Mouse (Mus musculus): ENCODE data around the gene Tmem179b.

Gene Tmem179b

GRCm38 (mm10) chr19:8789171-8789570 lies 14.9 kb upstream of the Tmem179b start:
- in situ Hi-C loops (cut with MboI; ENCODE audit: low pct_unique_long_range_greater_than_20kb in 1 of 2, low sequenced_read_pairs in 2 of 2, unreplicated experiment in 1 of 2): no loop called here

GRCm38 (mm10) chr19:8788521-8788920 lies 14.3 kb upstream of the Tmem179b start:
- in situ Hi-C loops (cut with MboI; ENCODE audit: low pct_unique_long_range_greater_than_20kb in 1 of 2, low sequenced_read_pairs in 2 of 2, unreplicated experiment in 1 of 2): no loop called here

- in situ Hi-C loops (cut with MboI; ENCODE audit: low pct_unique_long_range_greater_than_20kb in 1 of 2, low sequenced_read_pairs in 2 of 2, unreplicated experiment in 1 of 2): no loop called here
Measured at GRCm38 (mm10) chr19:8786008-8786781, 11.9 kb upstream of the Tmem179b start, which contains the start of gene Taf6l. TSS of gene Taf6l (minus strand) at chr19:8786417.

- in situ Hi-C loops (cut with MboI; ENCODE audit: low pct_unique_long_range_greater_than_20kb in 1 of 2, low sequenced_read_pairs in 2 of 2, unreplicated experiment in 1 of 2): no loop called here
Measured at GRCm38 (mm10) chr19:8774951-8775421, 719 bp upstream of the Tmem179b start.

- in situ Hi-C loops (cut with MboI; ENCODE audit: low pct_unique_long_range_greater_than_20kb in 1 of 2, low sequenced_read_pairs in 2 of 2, unreplicated experiment in 1 of 2): no loop called here
Measured at GRCm38 (mm10) chr19:8773409-8773808, 858 bp downstream of the Tmem179b start.

GRCm38 (mm10) chr19:8772996-8773395 lies 1.3 kb downstream of the Tmem179b start:
- in situ Hi-C loops (cut with MboI; ENCODE audit: low pct_unique_long_range_greater_than_20kb in 1 of 2, low sequenced_read_pairs in 2 of 2, unreplicated experiment in 1 of 2): no loop called here

GRCm38 (mm10) chr19:8770567-8771270 lies 3.5 kb downstream of the Tmem179b start, which contains the start of gene Tmem223:
TSS of gene Tmem223 (plus strand) at chr19:8770996.
- in situ Hi-C loops (cut with MboI; ENCODE audit: low pct_unique_long_range_greater_than_20kb in 1 of 2, low sequenced_read_pairs in 2 of 2, unreplicated experiment in 1 of 2): no loop called here

GRCm38 (mm10) chr19:8765562-8765961 lies 8.7 kb downstream of the Tmem179b start:
- in situ Hi-C loops (cut with MboI; ENCODE audit: low pct_unique_long_range_greater_than_20kb in 1 of 2, low sequenced_read_pairs in 2 of 2, unreplicated experiment in 1 of 2): no loop called here

GRCm38 (mm10) chr19:8763276-8763675 lies 11.0 kb downstream of the Tmem179b start:
- in situ Hi-C loops (cut with MboI; ENCODE audit: low pct_unique_long_range_greater_than_20kb in 1 of 2, low sequenced_read_pairs in 2 of 2, unreplicated experiment in 1 of 2): no loop called here

GRCm38 (mm10) chr19:8760757-8761156 lies 13.5 kb downstream of the Tmem179b start:
- in situ Hi-C loops (cut with MboI; ENCODE audit: low pct_unique_long_range_greater_than_20kb in 1 of 2, low sequenced_read_pairs in 2 of 2, unreplicated experiment in 1 of 2): no loop called here

GRCm38 (mm10) chr19:8758899-8759298 lies 15.4 kb downstream of the Tmem179b start:
- in situ Hi-C loops (cut with MboI; ENCODE audit: low pct_unique_long_range_greater_than_20kb in 1 of 2, low sequenced_read_pairs in 2 of 2, unreplicated experiment in 1 of 2): no loop called here

GRCm38 (mm10) chr19:8757471-8757998 lies 16.7 kb downstream of the Tmem179b start:
- in situ Hi-C loops (cut with MboI; ENCODE audit: low pct_unique_long_range_greater_than_20kb in 1 of 2, low sequenced_read_pairs in 2 of 2, unreplicated experiment in 1 of 2): no loop called here

GRCm38 (mm10) chr19:8756635-8757387 lies 17.5 kb downstream of the Tmem179b start, which contains the start of gene Nxf1:
TSS of gene Nxf1 (plus strand) at chr19:8757073.
- in situ Hi-C loops (cut with MboI; ENCODE audit: low pct_unique_long_range_greater_than_20kb in 1 of 2, low sequenced_read_pairs in 2 of 2, unreplicated experiment in 1 of 2): no loop called here

- in situ Hi-C loops (cut with MboI; ENCODE audit: low pct_unique_long_range_greater_than_20kb in 1 of 2, low sequenced_read_pairs in 2 of 2, unreplicated experiment in 1 of 2): no loop called here
Measured at GRCm38 (mm10) chr19:8755652-8756051, 18.6 kb downstream of the Tmem179b start.

GRCm38 (mm10) chr19:8747368-8747767 lies 26.9 kb downstream of the Tmem179b start:
- in situ Hi-C loops (cut with MboI; ENCODE audit: low pct_unique_long_range_greater_than_20kb in 1 of 2, low sequenced_read_pairs in 2 of 2, unreplicated experiment in 1 of 2): no loop called here

GRCm38 (mm10) chr19:8745382-8745781 lies 28.9 kb downstream of the Tmem179b start:
- in situ Hi-C loops (cut with MboI; ENCODE audit: low pct_unique_long_range_greater_than_20kb in 1 of 2, low sequenced_read_pairs in 2 of 2, unreplicated experiment in 1 of 2): no loop called here

- in situ Hi-C loops (cut with MboI; ENCODE audit: low pct_unique_long_range_greater_than_20kb in 1 of 2, low sequenced_read_pairs in 2 of 2, unreplicated experiment in 1 of 2): no loop called here
Measured at GRCm38 (mm10) chr19:8742176-8742575, 32.1 kb downstream of the Tmem179b start.

- in situ Hi-C loops (cut with MboI; ENCODE audit: low pct_unique_long_range_greater_than_20kb in 1 of 2, low sequenced_read_pairs in 2 of 2, unreplicated experiment in 1 of 2): no loop called here
Measured at GRCm38 (mm10) chr19:8741243-8741869, 32.9 kb downstream of the Tmem179b start, which contains the start of gene Stx5a. TSS of gene Stx5a (plus strand) at chr19:8741413.

All from mouse embryonic stem cell (cell line).